Mouse (Mus musculus) embryonic facial prominence, embryonic 11.5 days (tissue): Measurements from ENCODE around the gene Eef2k. TPM values are rescaled to one million over a fixed set of nuclear protein-coding genes. Genes with fewer than 3 reads are reported as not detected.

ENCODE experiments used
- ATAC-seq: fragments of 200-750 bp; cut with Nextera tagmentation; replicated peaks from 2 replicates; pipeline ENCODE4 v1.8.0; 2017; ENCODE audit warnings: low read depth; ENCODE audit not compliant: insufficient number of reproducible peaks, low FRiP score, low TSS enrichment
- DNase-seq: peaks from one replicate; pipeline ENCODE4 v3.0.0-alpha.2; 2015; ENCODE audit warnings: low spot score
- H3K27ac ChIP-seq: fragments of 300-500 bp; sonication (generic); replicated peaks from 2 replicates; pipeline ENCODE4 v1.5.1; 2014; ENCODE audit warnings: mild to moderate bottlenecking, low read depth, low read length, control low read depth
- H3K27me3 ChIP-seq: fragments of 300-500 bp; sonication (generic); 2 replicates; pipeline ENCODE4 v1.6.1; 2014; ENCODE audit warnings: mild to moderate bottlenecking, low read length, moderate library complexity, mixed read lengths; ENCODE audit not compliant: control insufficient read depth, insufficient read depth
- H3K36me3 ChIP-seq: fragments of 300-500 bp; sonication (generic); replicated peaks from 2 replicates; pipeline ENCODE4 v1.6.1; 2014; ENCODE audit warnings: low read depth, mild to moderate bottlenecking, low read length, moderate library complexity, mixed read lengths; ENCODE audit not compliant: control insufficient read depth, insufficient read depth
- H3K4me1 ChIP-seq: fragments of 300-500 bp; sonication (generic); 2 replicates; pipeline ENCODE4 v1.6.1; 2014; ENCODE audit warnings: low read length, mixed read lengths; ENCODE audit not compliant: control insufficient read depth, insufficient read depth
- H3K4me2 ChIP-seq: fragments of 300-500 bp; sonication (generic); 2 replicates; pipeline ENCODE4 v1.6.1; 2014; ENCODE audit warnings: low read depth, mild to moderate bottlenecking, control low read depth, low read length, moderate library complexity
- H3K4me3 ChIP-seq: fragments of 300-500 bp; sonication (generic); 2 replicates; pipeline ENCODE4 v1.5.1; 2014; ENCODE audit warnings: low read depth, low read length, control low read depth
- H3K9ac ChIP-seq: fragments of 300-500 bp; sonication (generic); replicated peaks from 2 replicates; pipeline ENCODE4 v1.6.1; 2014; ENCODE audit warnings: mild to moderate bottlenecking, control low read depth, low read length
- H3K9me3 ChIP-seq: fragments of 300-500 bp; sonication (generic); replicated peaks from 2 replicates; pipeline ENCODE4 v1.6.1; 2016; ENCODE audit warnings: mild to moderate bottlenecking, low read length, inconsistent platforms, mixed read lengths; ENCODE audit not compliant: control insufficient read depth
- WGBS: fragments of 180-500 bp; shearing (Covaris S2); extraction: QIAGEN DNeasy Blood & Tissue Kit; methylation state at CpG from one replicate; pipeline ENCODE4 v1.1.7; 2014; 5-methylcytosine and 5-hydroxymethylcytosine counted together
- polyA plus RNA-seq: library from polyadenylated mRNA; unstranded; fragments of >200 nt; fragmentation: Nextera tagmentation; extraction: Ambion mirVana; gene quantifications from 2 replicates; pipeline ENCODE4 v1.2.1, GENCODE M21; 2014

Gene Eef2k
- polyA plus RNA-seq, 1 experiment from 2014 or later: 8.7 TPM

DNA sequence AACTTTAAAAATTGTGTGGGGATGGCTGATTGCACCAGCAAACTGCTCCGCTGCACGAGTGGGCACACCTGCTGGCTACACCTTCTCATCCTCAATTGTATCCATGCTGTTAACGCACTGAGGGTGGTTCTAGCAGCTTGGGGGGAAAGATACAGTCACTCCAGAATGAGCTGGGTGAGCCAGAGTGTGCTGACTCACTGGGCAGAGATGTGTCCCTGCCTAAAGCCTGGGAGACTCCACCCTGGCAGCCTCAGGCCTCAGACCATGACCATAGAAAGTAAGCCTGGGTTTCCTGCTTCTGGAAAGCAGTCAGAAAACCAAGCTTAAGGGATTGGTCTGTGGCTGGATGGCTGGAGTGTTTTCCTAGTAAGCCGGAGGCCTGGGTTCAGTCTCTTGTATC is 23.2 kb downstream of the Eef2k start:
- Histone ChIP-seq H3K4me2 (no peak overlapping the region), H3K4me3 (no peak overlapping the region), H3K9me3 (no peaks in the 10 kb centered on the region), H3K4me1 (peaks cover 10% of the 10 kb centered on the region; the same call in 1 of the 2 replicates), H3K36me3 (no peaks in the 10 kb centered on the region), H3K9ac (peak overlapping the region; percentile 4; the same call in 1 of the 2 replicates), H3K27me3 (no peaks in the 10 kb centered on the region), H3K27ac (no peak overlapping the region; the same call in 1 of the 2 replicates)
- ATAC-seq (no peak), DNase-seq (no peak)
- WGBS: 51% methylated on average over 4 of the region's 4 CpGs

DNA sequence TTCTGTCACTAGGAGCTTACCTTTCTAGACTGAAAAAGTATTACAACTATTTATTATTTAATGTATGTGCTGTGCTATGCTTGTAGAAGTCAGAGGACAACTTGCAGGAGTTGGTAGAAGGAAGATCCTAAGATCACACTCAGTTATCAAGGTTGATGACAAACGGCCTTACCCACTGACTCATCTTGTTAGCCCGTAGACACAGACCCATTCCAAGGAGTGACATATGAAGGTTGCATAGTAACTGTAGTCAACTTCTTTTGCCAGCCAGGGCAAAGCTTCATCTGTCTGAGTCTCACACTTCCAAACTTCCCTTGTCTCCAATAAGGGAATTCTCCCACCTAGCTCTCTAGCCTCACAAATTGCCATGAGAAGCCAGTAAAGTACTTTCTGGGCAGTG is 24.1 kb downstream of the Eef2k start:
- Histone ChIP-seq H3K4me2 (no peak overlapping the region), H3K9me3 (no peaks in the 10 kb centered on the region), H3K27me3 (no peaks in the 10 kb centered on the region), H3K27ac (0 out of 2 replicates have a peak overlapping the region, but pooled peaks have one; percentile 6), H3K36me3 (no peaks in the 10 kb centered on the region), H3K9ac (no peak overlapping the region), H3K4me3 (no peak overlapping the region), H3K4me1 (peaks cover 10% of the 10 kb centered on the region; the same call in 1 of the 2 replicates)
- no peak for ATAC-seq
- DNase-seq: no peak
- 74% methylated on average over 2 of the region's 2 CpGs for WGBS

DNA sequence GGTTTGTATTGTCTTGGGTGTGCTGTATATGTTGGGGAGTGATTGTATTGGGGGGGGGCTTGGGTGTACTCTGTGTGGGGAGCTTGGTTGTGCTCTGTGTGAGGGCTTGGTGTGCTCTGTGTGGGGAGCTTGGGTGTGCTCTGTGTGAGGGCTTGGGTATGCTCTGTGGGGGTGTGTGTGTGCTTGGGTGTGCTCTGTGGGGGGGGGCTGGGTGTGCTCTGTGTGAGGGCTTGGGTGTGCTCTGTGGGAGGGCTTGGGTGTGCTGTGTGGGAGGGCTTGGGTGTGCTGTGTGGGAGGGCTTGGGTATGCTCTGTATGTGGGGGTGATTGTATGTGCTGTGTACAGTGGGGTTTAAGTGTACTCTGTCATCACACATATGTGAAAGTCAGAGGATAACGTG is 25.1 kb downstream of the Eef2k start:
- no peaks in the 10 kb centered on the region for H3K27me3 ChIP-seq
- no peak; the same call in 1 of the 2 replicates for ATAC-seq
- no peaks in the 10 kb centered on the region for H3K9me3 ChIP-seq
- H3K4me1 ChIP-seq: peaks cover 10% of the 10 kb centered on the region; the same call in 1 of the 2 replicates
- H3K4me3 ChIP-seq: no peak overlapping the region
- no peak overlapping the region for H3K4me2 ChIP-seq
- no peaks in the 10 kb centered on the region for H3K36me3 ChIP-seq
- no peak overlapping the region for H3K27ac ChIP-seq
- no peak for DNase-seq
- no peak overlapping the region for H3K9ac ChIP-seq
- WGBS: 83% methylated on average over 1 of the region's 1 CpGs

DNA sequence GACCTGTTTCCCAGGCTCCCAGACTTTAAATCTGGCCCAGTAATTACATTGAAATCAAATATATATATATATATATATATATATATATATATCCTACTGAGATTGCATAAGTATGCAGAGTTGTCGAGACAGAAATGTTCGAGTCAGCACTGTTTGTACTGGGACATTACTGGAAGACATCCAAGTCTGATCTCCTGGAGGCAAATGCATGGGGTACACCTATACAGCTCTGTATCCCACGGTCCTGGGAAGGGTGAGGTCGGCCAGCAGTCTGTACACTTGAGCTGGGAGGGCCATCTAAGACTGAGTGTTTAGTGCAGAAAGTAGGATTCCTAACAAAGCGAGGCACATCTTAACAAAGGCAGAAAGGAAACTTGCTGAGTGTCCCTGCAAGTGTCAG is 27.3 kb downstream of the Eef2k start:
- Histone ChIP-seq H3K4me3 (no peak overlapping the region), H3K4me1 (peaks cover 8% of the 10 kb centered on the region; the same call in 1 of the 2 replicates), H3K4me2 (no peak overlapping the region), H3K36me3 (no peaks in the 10 kb centered on the region), H3K9ac (no peak overlapping the region), H3K9me3 (no peaks in the 10 kb centered on the region), H3K27ac (no peak overlapping the region), H3K27me3 (no peaks in the 10 kb centered on the region)
- WGBS: 73% methylated on average over 5 of the region's 5 CpGs
- DNase-seq: no peak
- no peak for ATAC-seq

DNA sequence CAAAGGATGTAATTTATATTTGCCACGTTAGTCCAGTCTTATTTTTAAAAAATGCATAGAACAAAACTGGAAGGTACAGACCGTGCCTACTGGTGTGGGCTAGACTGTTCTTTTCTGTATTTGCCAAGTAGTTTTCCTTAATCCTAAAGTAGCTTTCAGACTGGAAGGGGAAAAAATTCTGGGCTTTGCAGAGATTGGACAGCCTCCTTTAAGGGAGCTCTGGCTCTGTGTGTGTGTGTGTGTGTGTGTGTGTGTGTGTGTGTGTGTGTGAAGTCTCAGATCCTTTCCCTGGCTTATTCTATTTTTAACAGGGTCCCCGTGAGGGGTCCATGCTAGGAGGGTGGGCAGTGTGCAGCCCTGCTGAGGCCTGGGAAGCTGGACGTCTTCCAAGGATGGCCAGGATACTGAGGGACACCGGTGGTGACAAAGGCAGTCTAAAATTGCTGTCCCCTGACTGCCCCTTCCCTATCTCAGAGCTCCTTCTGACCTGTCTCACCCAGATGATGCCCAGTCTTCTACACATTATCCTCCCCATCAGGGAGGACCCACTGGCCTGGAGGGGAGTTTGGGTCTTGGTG is 27.9 kb downstream of the Eef2k start:
- Histone ChIP-seq H3K9ac (no peak overlapping the region), H3K9me3 (no peaks in the 10 kb centered on the region), H3K36me3 (no peaks in the 10 kb centered on the region), H3K27me3 (no peaks in the 10 kb centered on the region), H3K27ac (no peak overlapping the region), H3K4me1 (peaks cover 6% of the 10 kb centered on the region; the same call in 1 of the 2 replicates), H3K4me3 (no peak overlapping the region), H3K4me2 (no peak overlapping the region)
- ATAC-seq: no peak
- no peak for DNase-seq
- 77% methylated on average over 5 of the region's 5 CpGs for WGBS

DNA sequence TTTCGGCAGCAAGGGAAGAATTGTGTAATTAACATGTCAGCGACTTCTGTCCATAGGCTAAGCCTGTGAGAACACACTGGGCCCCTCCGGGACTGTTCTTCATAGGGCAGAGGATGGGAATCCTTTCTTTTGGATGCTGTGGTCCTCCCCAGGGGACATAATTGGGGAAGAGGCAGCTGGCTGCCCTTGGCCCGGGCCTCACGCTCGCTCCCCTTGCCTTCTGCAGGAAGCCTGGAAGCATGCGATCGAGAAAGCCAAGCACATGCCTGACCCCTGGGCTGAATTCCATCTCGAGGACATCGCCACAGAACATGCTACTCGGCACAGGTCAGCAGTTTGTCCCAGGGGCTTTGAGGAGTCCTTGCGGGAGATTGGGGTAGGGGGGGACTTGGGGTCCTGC is 30.5 kb downstream of the Eef2k start:
- no peak overlapping the region for H3K4me2 ChIP-seq
- no peak overlapping the region for H3K27ac ChIP-seq
- ATAC-seq: no peak
- H3K4me3 ChIP-seq: no peak overlapping the region
- DNase-seq: no peak
- no peaks in the 10 kb centered on the region for H3K9me3 ChIP-seq
- 71% methylated on average over 12 of the region's 12 CpGs for WGBS
- H3K36me3 ChIP-seq: no peaks in the 10 kb centered on the region
- H3K4me1 ChIP-seq: no peaks in the 10 kb centered on the region
- no peak overlapping the region for H3K9ac ChIP-seq
- no peaks in the 10 kb centered on the region for H3K27me3 ChIP-seq

DNA sequence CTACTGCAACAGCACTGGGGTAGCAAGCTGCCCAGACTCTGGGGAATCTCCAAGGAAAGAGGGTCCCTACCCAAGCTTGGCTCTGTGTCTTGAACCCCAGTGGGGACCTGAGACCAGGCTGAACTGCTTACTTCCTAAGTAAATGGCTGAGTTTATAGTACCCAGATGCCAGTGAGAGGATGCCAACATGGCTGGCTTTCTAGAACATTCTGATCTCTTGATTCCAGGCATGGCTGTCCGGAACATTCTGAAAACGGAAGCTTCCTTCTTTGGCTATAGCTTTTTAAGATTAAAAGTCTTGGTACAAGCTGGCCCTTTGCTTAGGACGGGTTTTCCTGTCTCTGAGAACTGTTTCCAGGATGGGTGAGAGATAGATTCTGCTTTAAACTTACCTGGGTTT is 31.4 kb downstream of the Eef2k start:
- DNase-seq (no peak), ATAC-seq (no peak)
- Histone ChIP-seq H3K36me3 (no peaks in the 10 kb centered on the region), H3K27me3 (no peaks in the 10 kb centered on the region), H3K9me3 (no peaks in the 10 kb centered on the region), H3K27ac (no peak overlapping the region), H3K4me1 (no peaks in the 10 kb centered on the region), H3K4me2 (no peak overlapping the region), H3K9ac (no peak overlapping the region), H3K4me3 (no peak overlapping the region)
- 93% methylated on average over 3 of the region's 3 CpGs for WGBS

DNA sequence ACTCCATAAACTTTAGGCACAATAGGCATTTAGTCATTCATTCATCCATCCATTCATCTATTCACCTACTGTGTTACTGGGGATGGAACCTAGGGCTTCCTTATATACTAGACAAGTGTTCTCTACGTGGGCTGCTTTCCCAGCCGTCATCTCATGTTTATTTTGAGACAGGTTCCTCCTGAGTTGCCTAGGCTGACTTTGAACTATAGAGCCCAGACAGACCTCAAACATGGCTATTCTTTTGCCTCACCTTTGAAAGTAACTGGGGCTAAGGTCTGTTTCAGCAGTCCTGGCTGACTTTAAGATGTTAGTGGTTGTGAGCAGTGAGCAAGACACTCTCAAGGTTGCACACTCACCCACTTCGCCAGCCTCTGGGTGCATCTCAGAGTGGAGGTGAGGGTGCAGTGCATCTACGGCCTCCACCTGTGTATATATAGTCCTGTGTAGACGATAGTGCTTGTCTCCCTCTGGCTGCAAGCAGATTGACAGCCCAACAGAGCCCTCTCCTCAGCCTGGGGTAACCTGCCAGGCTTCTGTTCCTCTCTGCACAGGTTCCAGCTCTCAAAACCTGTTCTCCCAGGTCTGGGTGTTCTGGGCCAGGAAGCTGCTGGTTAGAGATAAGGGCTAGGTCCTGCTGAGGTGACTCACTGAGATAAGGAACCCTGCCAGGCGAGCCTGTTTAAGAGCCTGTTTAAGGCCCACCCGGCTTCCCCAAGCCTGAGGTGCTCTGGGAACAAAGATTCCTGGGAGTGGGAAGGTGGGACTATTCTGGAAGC is 32.3 kb downstream of the Eef2k start:
- H3K9ac ChIP-seq: no peak overlapping the region
- H3K27me3 ChIP-seq: no peaks in the 10 kb centered on the region
- 76% methylated on average over 7 of the region's 7 CpGs for WGBS
- H3K4me2 ChIP-seq: no peak overlapping the region
- no peaks in the 10 kb centered on the region for H3K9me3 ChIP-seq
- ATAC-seq (no peak), DNase-seq (no peak)
- no peak overlapping the region for H3K4me3 ChIP-seq
- H3K27ac ChIP-seq: no peak overlapping the region
- H3K36me3 ChIP-seq: no peaks in the 10 kb centered on the region
- no peaks in the 10 kb centered on the region for H3K4me1 ChIP-seq
